11 mouse cellular contexts compared by ENCODE assay signal in the genomic region with DNA sequence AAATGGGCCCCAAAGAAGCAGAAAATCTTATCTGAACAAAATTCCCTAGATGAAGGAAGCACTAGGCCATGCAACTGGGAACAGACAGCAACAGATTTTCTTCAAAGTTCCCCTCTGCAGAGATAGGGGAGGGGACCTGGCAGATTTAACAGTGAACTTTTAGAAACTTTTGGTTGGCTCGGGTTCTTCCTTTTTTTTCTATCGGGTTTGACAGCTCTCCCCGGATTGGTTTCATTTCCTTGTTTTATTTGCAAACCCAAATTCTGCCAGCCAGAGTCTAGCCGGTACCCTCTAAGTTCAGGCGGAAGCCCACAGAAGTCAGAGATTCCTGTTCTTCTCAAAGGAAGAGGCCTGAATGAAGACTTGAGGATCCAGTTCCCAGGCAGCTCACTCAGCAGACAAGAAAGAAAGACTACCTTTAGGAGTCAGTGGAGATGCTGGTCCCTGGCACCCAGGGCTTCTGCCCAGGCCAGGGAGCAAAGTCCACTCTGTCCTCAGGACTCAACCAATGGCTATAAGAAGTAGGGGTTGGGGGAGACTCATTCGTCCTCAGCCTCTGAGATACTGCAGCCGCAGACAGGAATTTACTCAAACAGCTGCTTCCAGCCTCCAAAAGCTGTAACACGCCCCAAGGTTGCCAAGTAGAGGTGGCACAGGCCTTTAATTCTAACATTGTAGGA. TPM values are rescaled to one million over a fixed set of nuclear protein-coding genes. Genes with fewer than 3 reads are reported as not detected.
DNase-seq lines count a peak whose midpoint lies in the region; ATAC-seq and TF ChIP-seq lines count a peak whose summit lies in the region.
"Had no signal": no experiment of that assay in that cellular context is flagged by ENCODE, and none has a peak within 500 bp of the region (broad histone marks: within the 10 kb centered on the region; RNA-seq: fewer than 3 reads in every experiment).

No protein-coding gene starts in this region.

- H3K9me3 ChIP-seq in kidney, embryonic 14.5 days (ENCODE audit: control insufficient read depth, low read length), result no peaks in the 10 kb centered on the region
- no peaks in the 10 kb centered on the region for H3K9me3 ChIP-seq in liver, embryonic 16.5 days (replicated peaks; ENCODE audit: control insufficient read depth, low read length)
- H3K9me3 ChIP-seq in hindbrain, postnatal 0 days (ENCODE audit: low read length), result no peaks in the 10 kb centered on the region

- no peaks in the 10 kb centered on the region for H3K27me3 ChIP-seq in kidney, adult 2 months (replicated peaks; ENCODE audit: control insufficient read depth, insufficient read depth, low read length)
- H3K27me3 ChIP-seq in kidney, embryonic 14.5 days (ENCODE audit: control insufficient read depth, insufficient read depth, low read length), result no peaks in the 10 kb centered on the region
- no peaks in the 10 kb centered on the region; the same call in 1 of the 2 replicates for H3K27me3 ChIP-seq in liver, embryonic 16.5 days (ENCODE audit: control insufficient read depth, insufficient read depth, low read depth, low read length)
- no peaks in the 10 kb centered on the region for H3K27me3 ChIP-seq in hindbrain, postnatal 0 days (ENCODE audit: insufficient read depth, low read length)

- DNase-seq in kidney, adult 2 months, result peak; percentile 59
- DNase-seq in spleen, adult 18-20 months, result peak; percentile 23 to 32
- no peak for DNase-seq in spleen, adult 12 weeks (ENCODE audit: low spot score)
- DNase-seq in telencephalon, adult 2 months (ENCODE audit: low read depth, low spot score), result peak; percentile 46
- DNase-seq in testis, postnatal 14 days (ENCODE audit: low spot score), result no peak
- DNase-seq in hindbrain, postnatal 0 days (ENCODE audit: low spot score), result no peak
- DNase-seq: gastrocnemius, postnatal 10 days; layer of hippocampus, postnatal 36 days had no signal

- H3K4me2 ChIP-seq in kidney, embryonic 14.5 days (replicated peaks; ENCODE audit: low read depth, low read length), result no peak overlapping the region
- no peak overlapping the region for H3K4me2 ChIP-seq in liver, embryonic 16.5 days (ENCODE audit: low read depth, low read length)
- H3K4me2 ChIP-seq in hindbrain, postnatal 0 days (ENCODE audit: low read depth, low read length), result no peak overlapping the region

- WGBS in kidney, adult 2 months, result 65% methylated on average over 8 of the region's 8 CpGs
- WGBS in kidney, embryonic 14.5 days, result 80% methylated on average over 8 of the region's 8 CpGs
- 36% methylated on average over 8 of the region's 8 CpGs for WGBS in liver, embryonic 16.5 days (ENCODE audit: insufficient replicate concordance)
- 81% methylated on average over 8 of the region's 8 CpGs for WGBS in hindbrain, postnatal 0 days

- no peak overlapping the region for H3K27ac ChIP-seq in kidney, adult 2 months (ENCODE audit: insufficient read depth, low read depth, low read length)
- no peak overlapping the region for H3K27ac ChIP-seq in kidney, embryonic 14.5 days (ENCODE audit: low read depth, low read length)
- peak overlapping the region; percentile 63 for H3K27ac ChIP-seq in liver, embryonic 16.5 days (ENCODE audit: low read length)
- H3K27ac ChIP-seq in hindbrain, postnatal 0 days, result no peak overlapping the region
- H3K27ac ChIP-seq: liver, embryonic 14.5 days had no signal

- ATAC-seq in kidney, embryonic 14.5 days (ENCODE audit: low FRiP score, low TSS enrichment), result no peak
- ATAC-seq in liver, embryonic 16.5 days (ENCODE audit: low read depth), result no peak
- no peak for ATAC-seq in hindbrain, postnatal 0 days

- H3K4me1 ChIP-seq in kidney, adult 2 months (ENCODE audit: control insufficient read depth, insufficient read depth, low read length), result peaks cover 5% of the 10 kb centered on the region; the same call in 1 of the 2 replicates
- H3K4me1 ChIP-seq in kidney, embryonic 14.5 days (ENCODE audit: control insufficient read depth, insufficient read depth, low read length), result peaks cover 22% of the 10 kb centered on the region
- peaks cover 19% of the 10 kb centered on the region for H3K4me1 ChIP-seq in liver, embryonic 16.5 days (ENCODE audit: control insufficient read depth, low read depth, low read length)
- H3K4me1 ChIP-seq in hindbrain, postnatal 0 days (ENCODE audit: insufficient read depth, low read length), result peaks cover 9% of the 10 kb centered on the region

- TF ChIP-seq POLR2A in kidney, adult 2 months (IDR thresholded peaks at IDR 0.05; ENCODE audit: low read depth, low read length), result no peak

- no peak overlapping the region for H3K9ac ChIP-seq in kidney, embryonic 14.5 days (ENCODE audit: low read depth, low read length)
- H3K9ac ChIP-seq in liver, embryonic 16.5 days (ENCODE audit: low read depth, low read length), result no peak overlapping the region
- H3K9ac ChIP-seq in hindbrain, postnatal 0 days (replicated peaks; ENCODE audit: low read length), result no peak overlapping the region
- H3K9ac ChIP-seq: liver, embryonic 14.5 days had no signal

- H3K4me3 ChIP-seq in kidney, adult 2 months (ENCODE audit: insufficient read depth, low read depth, low read length), result no peak overlapping the region
- no peak overlapping the region for H3K4me3 ChIP-seq in kidney, embryonic 14.5 days (ENCODE audit: low read length)
- H3K4me3 ChIP-seq in liver, embryonic 16.5 days (ENCODE audit: low read depth, low read length), result no peak overlapping the region
- H3K4me3 ChIP-seq in hindbrain, postnatal 0 days (ENCODE audit: low read length), result no peak overlapping the region

- H3K36me3 ChIP-seq in kidney, adult 2 months (ENCODE audit: control insufficient read depth, insufficient read depth, low read length), result no peaks in the 10 kb centered on the region
- no peaks in the 10 kb centered on the region for H3K36me3 ChIP-seq in kidney, embryonic 14.5 days (ENCODE audit: control insufficient read depth, insufficient read depth, low read length)
- no peaks in the 10 kb centered on the region for H3K36me3 ChIP-seq in liver, embryonic 16.5 days (ENCODE audit: control insufficient read depth, insufficient read depth)
- H3K36me3 ChIP-seq in hindbrain, postnatal 0 days (ENCODE audit: insufficient read depth, low read length), result no peaks in the 10 kb centered on the region

- no peak for TF ChIP-seq CTCF in kidney, adult 2 months (conservative IDR thresholded peaks at IDR 0.05; ENCODE audit: insufficient read depth, insufficient read length, low read depth, low read length)
- TF ChIP-seq CTCF in hindbrain, postnatal 0 days (IDR thresholded peaks at IDR 0.05; ENCODE audit: low read depth), result no peak

RNA-seq across cellular contexts. Expression of a gene that starts 2.9 kb away (rescaled TPM):
- polyA plus RNA-seq in kidney, adult 2 months (2012; rRNA removed), result 13.3 and 14.8 TPM in 2 replicates
- 33.9 and 51.3 TPM in 2 replicates for polyA plus RNA-seq in kidney, embryonic 14.5 days (2014; fragmentation: Nextera tagmentation; extraction: Ambion mirVana)
- polyA plus RNA-seq in liver, embryonic 16.5 days (2015; fragmentation: Nextera tagmentation; extraction: Ambion mirVana), result 10.9 and 11.2 TPM in 2 replicates
- total RNA-seq in hindbrain, postnatal 0 days (2014; rRNA removed), result 32.7 and 40.0 TPM in 2 replicates
- polyA plus RNA-seq in hindbrain, postnatal 0 days (2015; fragmentation: Nextera tagmentation; extraction: Ambion mirVana), result 17.1 and 17.8 TPM in 2 replicates

Comparison
In these comparisons a context has a peak if more than half of its experiments do, and no peak if none do; other contexts are left out.
1. DNase-seq: peak in kidney, adult 2 months (single experiment), spleen, adult 18-20 months (2 of 2) and telencephalon, adult 2 months (single experiment); none in spleen, adult 12 weeks (single experiment), testis, postnatal 14 days (single experiment) and hindbrain, postnatal 0 days (single experiment).